Mouse (Mus musculus) kidney, adult 2 months (tissue): ENCODE measurements around the gene Arhgef18. TPM values are rescaled to one million over a fixed set of nuclear protein-coding genes. Genes with fewer than 3 reads are reported as not detected.

Experiments used
- DNase-seq: peaks from one replicate; pipeline ENCODE4 v3.0.0; 2021
- H3K27ac ChIP-seq: fragments of 200-500 bp; 2 replicates; pipeline ENCODE4 v1.5.1; 2012; ENCODE audit warnings: low read depth, low read length, control low read depth, inconsistent platforms; ENCODE audit not compliant: insufficient read depth
- H3K27me3 ChIP-seq: fragments of 200-500 bp; replicated peaks from 2 replicates; pipeline ENCODE4 v1.6.1; 2012; ENCODE audit warnings: mild to moderate bottlenecking, moderate library complexity, low read length, inconsistent platforms; ENCODE audit not compliant: control insufficient read depth, insufficient read depth
- H3K36me3 ChIP-seq: fragments of 200-500 bp; 2 replicates; pipeline ENCODE4 v1.6.1; 2012; ENCODE audit warnings: mild to moderate bottlenecking, moderate library complexity, low read length, inconsistent platforms; ENCODE audit not compliant: control insufficient read depth, insufficient read depth
- H3K4me1 ChIP-seq: fragments of 200-500 bp; 2 replicates; pipeline ENCODE4 v1.6.1; 2011; ENCODE audit warnings: low read length; ENCODE audit not compliant: control insufficient read depth, insufficient read depth
- H3K4me3 ChIP-seq: fragments of 200-500 bp; 2 replicates; pipeline ENCODE4 v1.5.1; 2011; ENCODE audit warnings: mild to moderate bottlenecking, low read depth, low read length, control low read depth; ENCODE audit not compliant: insufficient read depth
- CTCF ChIP-seq: fragments of 200-500 bp; conservative IDR thresholded peaks from 2 replicates; pipeline ENCODE4 v1.5.1; 2011; ENCODE audit warnings: low read depth, mild to moderate bottlenecking, control low read depth, low read length, moderate library complexity, mixed read lengths; ENCODE audit not compliant: insufficient read depth, insufficient read length
- POLR2A ChIP-seq: fragments of 200-500 bp; IDR thresholded peaks from one replicate; pipeline ENCODE4 v1.6.1; 2011; ENCODE audit warnings: low read depth, low read length, control low read depth
- WGBS: fragments of 180-500 bp; shearing (Covaris S2); methylation state at CpG from one replicate; pipeline ENCODE4 v1.1.7; 2018; 5-methylcytosine and 5-hydroxymethylcytosine counted together
- polyA plus RNA-seq: library from polyadenylated mRNA; depleted of rRNA; stranded (reverse); fragments of >200 nt; gene quantifications from 2 replicates; pipeline ENCODE4 v1.2.3, GENCODE M21; 2012

The Arhgef18 gene
- polyA plus RNA-seq, 1 experiment: 37.9 TPM

DNA sequence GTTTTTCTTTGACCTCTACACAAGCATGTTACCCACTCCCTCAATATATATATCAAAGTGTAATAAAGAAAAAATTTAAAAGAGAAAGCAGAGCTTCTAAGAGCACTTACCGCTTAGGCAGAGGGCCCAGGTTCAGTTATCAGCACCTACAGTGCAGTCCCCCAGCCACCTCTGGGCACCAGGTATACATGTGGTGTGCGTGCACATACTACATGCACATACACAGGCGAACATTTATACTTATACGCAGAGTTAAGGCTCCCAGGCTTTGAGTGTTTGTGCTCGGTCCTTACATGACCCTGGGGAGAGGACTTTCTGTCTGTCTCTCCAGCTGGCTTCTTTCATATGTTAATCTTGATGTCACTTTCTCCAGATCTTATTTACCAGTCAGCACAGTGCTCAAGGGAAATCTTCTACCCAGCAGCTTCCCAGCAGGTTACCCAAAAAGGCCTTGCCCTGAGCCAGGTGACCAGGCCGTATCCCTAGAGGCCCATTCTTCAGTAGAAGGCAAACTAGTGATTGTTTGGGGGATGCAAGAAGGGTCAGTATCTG, 21.9 kb downstream of the Arhgef18 start:
- Histone ChIP-seq H3K36me3 (no peaks in the 10 kb centered on the region), H3K27ac (no peak overlapping the region), H3K4me3 (no peak overlapping the region), H3K27me3 (no peaks in the 10 kb centered on the region), H3K4me1 (peaks cover 26% of the 10 kb centered on the region)
- WGBS: 87% methylated on average over 6 of the region's 6 CpGs
- no peak for TF ChIP-seq CTCF
- TF ChIP-seq POLR2A: no peak
- no peak for DNase-seq

DNA sequence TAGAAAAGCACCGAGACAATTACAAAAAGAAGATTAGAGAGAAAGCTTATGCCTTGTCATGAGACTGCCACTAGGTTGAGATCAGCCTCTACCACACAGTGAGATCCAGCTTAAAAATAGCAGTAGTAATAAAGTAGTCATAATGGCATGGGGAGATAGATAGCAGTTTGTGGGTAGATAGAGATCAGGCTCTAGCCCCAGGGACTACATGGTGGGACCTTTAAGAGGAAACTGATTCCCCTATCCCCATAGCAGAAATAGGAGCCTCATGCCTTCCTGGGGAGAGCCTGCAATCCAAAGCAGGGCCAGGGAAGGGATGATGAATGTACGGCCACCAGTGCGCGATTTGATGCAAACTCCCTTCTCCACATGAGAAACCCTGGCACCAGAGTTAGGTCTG, 22.5 kb downstream of the Arhgef18 start:
- no peak for TF ChIP-seq CTCF
- TF ChIP-seq POLR2A: no peak
- WGBS: 65% methylated on average over 4 of the region's 4 CpGs

DNA sequence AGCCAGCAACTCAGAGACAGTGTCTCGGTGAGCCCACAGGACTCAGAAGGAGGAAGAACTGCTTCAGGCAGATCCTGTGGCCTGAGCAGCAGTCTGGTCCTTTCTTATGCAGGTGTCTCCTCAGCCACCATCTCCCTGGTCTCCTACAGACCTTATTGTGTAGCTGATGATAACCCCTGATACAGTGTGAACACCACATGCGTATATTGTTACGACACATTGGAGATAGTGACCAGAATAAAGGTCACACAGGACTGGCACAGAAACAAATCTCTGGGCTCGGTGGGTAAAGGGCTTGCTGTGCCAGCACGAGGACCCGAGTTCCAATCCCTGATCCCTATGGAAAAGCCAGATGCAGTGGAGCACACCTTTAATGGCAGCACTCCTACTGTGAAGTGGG, 22.9 kb downstream of the Arhgef18 start:
- peaks cover 34% of the 10 kb centered on the region for H3K4me1 ChIP-seq
- no peaks in the 10 kb centered on the region for H3K27me3 ChIP-seq
- 81% methylated on average over 6 of the region's 6 CpGs for WGBS
- no peaks in the 10 kb centered on the region for H3K36me3 ChIP-seq
- H3K4me3 ChIP-seq: no peak overlapping the region
- no peak for DNase-seq
- H3K27ac ChIP-seq: no peak overlapping the region
- TF ChIP-seq CTCF: no peak
- TF ChIP-seq POLR2A: no peak

More for the DNA sequence above, 22.5 kb downstream of the Arhgef18 start:
- peaks cover 31% of the 10 kb centered on the region for H3K4me1 ChIP-seq
- H3K27ac ChIP-seq: no peak overlapping the region
- no peaks in the 10 kb centered on the region for H3K36me3 ChIP-seq
- no peaks in the 10 kb centered on the region for H3K27me3 ChIP-seq
- H3K4me3 ChIP-seq: no peak overlapping the region
- no peak for DNase-seq

- DNase-seq: no peak
- Histone ChIP-seq H3K4me3 (no peak overlapping the region), H3K4me1 (peaks cover 33% of the 10 kb centered on the region), H3K27me3 (no peaks in the 10 kb centered on the region), H3K27ac (peak overlapping the region; percentile 39; the same call in 1 of the 2 replicates), H3K36me3 (no peaks in the 10 kb centered on the region)
- WGBS: 29% methylated on average over 4 of the region's 4 CpGs
- TF ChIP-seq CTCF: no peak
- no peak for TF ChIP-seq POLR2A
Observed at GRCm38 (mm10) chr8:3416846-3417245, 24.0 kb downstream of the Arhgef18 start.

DNA sequence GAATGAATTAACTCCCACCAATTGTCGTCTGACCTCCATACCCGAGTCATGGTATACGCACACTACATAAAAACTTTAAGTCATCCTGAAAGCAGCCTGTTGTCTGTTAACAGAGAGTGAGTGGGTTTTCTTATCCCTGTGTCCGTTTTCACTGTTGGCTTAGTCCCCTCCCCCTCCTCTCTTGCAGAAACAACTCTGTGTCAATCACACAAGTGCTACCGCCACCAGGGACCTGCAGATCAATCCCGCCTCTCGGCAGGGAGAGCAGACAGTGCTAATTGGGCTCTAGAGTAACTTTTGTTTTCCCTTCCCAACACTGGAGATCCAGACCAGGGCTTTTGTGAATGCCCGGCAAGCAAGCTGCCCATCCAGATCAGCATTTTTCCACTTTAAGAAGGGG, 24.6 kb downstream of the Arhgef18 start:
- H3K27me3 ChIP-seq: no peaks in the 10 kb centered on the region
- no peak for DNase-seq
- no peaks in the 10 kb centered on the region for H3K36me3 ChIP-seq
- peaks cover 27% of the 10 kb centered on the region for H3K4me1 ChIP-seq
- H3K27ac ChIP-seq: no peak overlapping the region
- no peak overlapping the region for H3K4me3 ChIP-seq
- TF ChIP-seq POLR2A (no peak), CTCF (no peak)
- 33% methylated on average over 8 of the region's 8 CpGs for WGBS

DNA sequence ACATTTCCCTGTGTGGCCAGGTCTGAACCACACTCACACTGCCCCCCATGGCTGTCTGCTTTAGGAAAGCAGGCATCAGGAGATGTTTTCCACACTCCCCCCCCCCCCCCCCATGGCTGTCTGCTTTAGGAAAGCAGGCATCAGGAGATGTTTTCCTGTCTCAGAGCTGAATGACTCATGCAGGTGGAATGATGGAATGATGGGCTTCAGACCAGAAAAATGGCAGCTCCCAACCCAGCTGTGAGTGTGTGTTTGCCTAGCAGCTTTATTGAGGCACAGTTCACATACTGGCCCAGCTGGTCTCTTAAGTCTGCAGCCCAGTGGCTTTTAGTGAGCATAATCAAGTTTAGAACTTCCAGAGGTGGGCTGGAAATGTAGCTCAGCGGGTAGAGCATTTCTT, 25.3 kb downstream of the Arhgef18 start:
- Histone ChIP-seq H3K36me3 (no peaks in the 10 kb centered on the region), H3K27ac (0 out of 2 replicates have a peak overlapping the region, but pooled peaks have one; percentile 9), H3K4me3 (no peak overlapping the region), H3K4me1 (peaks cover 27% of the 10 kb centered on the region), H3K27me3 (no peaks in the 10 kb centered on the region)
- 87% methylated on average over 1 of the region's 1 CpGs for WGBS
- DNase-seq: no peak
- no peak for TF ChIP-seq CTCF
- TF ChIP-seq POLR2A: no peak

- Histone ChIP-seq H3K4me1 (peaks cover 27% of the 10 kb centered on the region), H3K36me3 (no peaks in the 10 kb centered on the region), H3K27ac (peak overlapping the region; percentile 42; the same call in 1 of the 2 replicates), H3K4me3 (no peak overlapping the region), H3K27me3 (no peaks in the 10 kb centered on the region)
- TF ChIP-seq CTCF: no peak
- TF ChIP-seq POLR2A: no peak
- WGBS: 46% methylated on average over 10 of the region's 10 CpGs
- DNase-seq: peak; percentile 40
Observed at GRCm38 (mm10) chr8:3420105-3420706, 27.4 kb downstream of the Arhgef18 start.
